Mouse (Mus musculus) erythroblast, embryonic 14.5 days (primary cell): ENCODE results near the gene Ppm1n. TPM values are rescaled to one million over a fixed set of nuclear protein-coding genes. Genes with fewer than 3 reads are reported as not detected.
"Not testable (repeated sequence)": the region's sequence is repeated elsewhere in the genome, so short reads cannot be mapped to it uniquely, and the experiment has no call there.

ENCODE experiments used
- H3K27me3 ChIP-seq: 2 replicates; pipeline ENCODE4 v1.6.1; 2012; ENCODE audit warnings: inconsistent platforms; ENCODE audit not compliant: control insufficient read depth
- H3K36me3 ChIP-seq: 2 replicates; pipeline ENCODE4 v1.6.1; 2012; ENCODE audit warnings: mild to moderate bottlenecking, inconsistent platforms; ENCODE audit not compliant: control insufficient read depth
- H3K4me1 ChIP-seq: 2 replicates; pipeline ENCODE4 v1.6.1; 2012; ENCODE audit warnings: inconsistent platforms; ENCODE audit not compliant: control insufficient read depth
- H3K4me3 ChIP-seq: replicated peaks from 2 replicates; pipeline ENCODE3; 2012; ENCODE audit warnings: moderate library complexity, mild to moderate bottlenecking, inconsistent platforms
- H3K9me3 ChIP-seq: 2 replicates; pipeline ENCODE4 v1.6.1; 2012; ENCODE audit warnings: low read length, inconsistent platforms, mixed read lengths; ENCODE audit not compliant: control insufficient read depth
- GATA1 ChIP-seq: IDR thresholded peaks from 2 replicates; pipeline ENCODE4 v1.6.1; 2012; ENCODE audit warnings: low read length, inconsistent platforms, mixed read lengths
- TAL1 ChIP-seq: IDR thresholded peaks from 3 replicates; pipeline ENCODE4 v1.6.1; 2012; ENCODE audit warnings: low read length, inconsistent platforms, mixed read lengths
- polyA plus RNA-seq: library from polyadenylated mRNA; stranded (reverse); fragments of >175 nt; gene quantifications from 2 replicates; pipeline ENCODE4 v1.2.3, GENCODE M21; 2012

Ppm1n gene
- polyA plus RNA-seq, 1 experiment, result not detected

- Histone ChIP-seq H3K36me3 (no peaks in the 10 kb centered on the region), H3K9me3 (peaks cover 2% of the 10 kb centered on the region; the same call in 1 of the 2 replicates), H3K4me3 (peak overlapping the region; percentile 61), H3K4me1 (peaks cover 41% of the 10 kb centered on the region), H3K27me3 (peaks cover 5% of the 10 kb centered on the region; the same call in 1 of the 2 replicates)
- TF ChIP-seq TAL1 (no peak), GATA1 (no peak)
These were observed 15.8 kb upstream of the Ppm1n start for GRCm38 (mm10) chr7:19295503-19296185.

GRCm38 (mm10) chr7:19290969-19291596 lies 11.2 kb upstream of the Ppm1n start:
- H3K4me1 ChIP-seq, result peaks cover 40% of the 10 kb centered on the region
- H3K9me3 ChIP-seq, result no peaks in the 10 kb centered on the region
- TF ChIP-seq GATA1 (no peak), TAL1 (no peak)
- H3K4me3 ChIP-seq, result peak overlapping the region; percentile 61
- no peaks in the 10 kb centered on the region for H3K36me3 ChIP-seq
- peaks cover 9% of the 10 kb centered on the region for H3K27me3 ChIP-seq

GRCm38 (mm10) chr7:19284763-19285162 lies 4.9 kb upstream of the Ppm1n start:
- peaks cover under 1% of the 10 kb centered on the region; the same call in 1 of the 2 replicates for H3K9me3 ChIP-seq
- peaks cover 61% of the 10 kb centered on the region for H3K27me3 ChIP-seq
- no peak overlapping the region for H3K4me3 ChIP-seq
- TF ChIP-seq GATA1 (no peak), TAL1 (no peak)
- no peaks in the 10 kb centered on the region for H3K36me3 ChIP-seq
- peaks cover 26% of the 10 kb centered on the region for H3K4me1 ChIP-seq

DNA sequence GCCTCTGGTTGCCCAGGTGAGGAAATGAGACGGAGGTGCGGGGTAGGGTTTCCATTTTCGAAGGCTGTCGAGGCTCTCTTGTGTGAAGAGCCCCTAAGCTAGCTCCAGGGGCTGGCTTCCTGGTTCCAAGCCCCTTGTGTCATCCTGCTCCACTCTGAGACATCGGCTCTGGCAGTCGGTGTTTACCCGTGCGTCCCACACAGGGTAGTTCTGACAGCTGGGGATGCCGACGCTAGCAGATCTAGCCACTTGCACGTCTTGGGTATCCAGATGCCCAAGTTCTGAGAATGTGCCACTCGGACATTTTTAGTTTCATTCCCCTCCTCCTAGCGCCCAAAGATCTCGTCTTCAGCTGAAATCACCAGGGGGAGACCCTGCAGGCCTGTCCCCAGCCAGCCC lies 3.5 kb upstream of the Ppm1n start:
- Histone ChIP-seq H3K36me3 (no peaks in the 10 kb centered on the region), H3K9me3 (peaks cover 9% of the 10 kb centered on the region), H3K27me3 (peaks cover 74% of the 10 kb centered on the region), H3K4me1 (peaks cover 35% of the 10 kb centered on the region), H3K4me3 (no peak overlapping the region)
- TF ChIP-seq GATA1 (no peak), TAL1 (no peak)

- TF ChIP-seq GATA1, result no peak
- TF ChIP-seq TAL1, result no peak
- Histone ChIP-seq H3K27me3 (peaks cover 79% of the 10 kb centered on the region), H3K9me3 (peaks cover 9% of the 10 kb centered on the region), H3K4me1 (peaks cover 35% of the 10 kb centered on the region), H3K36me3 (no peaks in the 10 kb centered on the region), H3K4me3 (peak overlapping the region; percentile 63)
These were observed 3.0 kb upstream of the Ppm1n start for GRCm38 (mm10) chr7:19282791-19283405.

DNA sequence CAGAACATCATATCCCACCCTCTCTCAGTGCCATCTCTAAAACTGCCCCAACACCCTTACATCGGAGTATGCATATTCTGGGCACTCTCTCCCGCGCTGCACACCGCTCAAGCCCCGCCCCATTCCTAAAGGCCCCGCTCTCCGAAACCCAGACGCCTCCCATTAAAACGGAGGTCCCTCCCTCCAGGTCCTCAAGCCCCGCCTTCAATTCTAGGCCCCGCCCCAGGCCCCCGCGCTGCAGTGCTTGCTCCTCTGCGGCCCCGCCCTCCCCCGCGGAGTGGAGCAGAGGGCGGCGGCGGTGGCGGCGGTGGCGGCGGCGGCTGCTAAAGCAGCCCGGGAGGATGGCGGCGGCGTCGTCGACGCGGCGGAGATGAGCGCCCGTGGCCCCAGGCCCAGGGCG lies 2.5 kb upstream of the Ppm1n start, which contains the start of gene Rtn2:
Rtn2 (plus strand) TSS at position 240 of the 400 bp plus-strand sequence.
- peaks cover 85% of the 10 kb centered on the region for H3K27me3 ChIP-seq
- H3K4me1 ChIP-seq, result peaks cover 35% of the 10 kb centered on the region
- peaks cover 9% of the 10 kb centered on the region for H3K9me3 ChIP-seq
- TF ChIP-seq TAL1 (no peak), GATA1 (no peak)
- no peaks in the 10 kb centered on the region for H3K36me3 ChIP-seq
- H3K4me3 ChIP-seq, result peak within 1 kb of the TSS; percentile 63

GRCm38 (mm10) chr7:19281680-19282304 lies 1.9 kb upstream of the Ppm1n start:
- Histone ChIP-seq H3K4me1 (peaks cover 35% of the 10 kb centered on the region), H3K4me3 (peak overlapping the region; percentile 63), H3K27me3 (peaks cover 87% of the 10 kb centered on the region)
- not testable (repeated sequence) for H3K36me3 ChIP-seq, H3K9me3 ChIP-seq

- no peak overlapping the region for H3K4me3 ChIP-seq
- H3K4me1 ChIP-seq, result peaks cover 42% of the 10 kb centered on the region
- TF ChIP-seq GATA1, result no peak
- no peak for TF ChIP-seq TAL1
These were observed 812 bp downstream of the Ppm1n start for GRCm38 (mm10) chr7:19279052-19279451.

GRCm38 (mm10) chr7:19276253-19276652 lies 3.6 kb downstream of the Ppm1n start:
- Histone ChIP-seq H3K36me3 (no peaks in the 10 kb centered on the region), H3K9me3 (peaks cover 12% of the 10 kb centered on the region), H3K27me3 (peaks cover 45% of the 10 kb centered on the region), H3K4me1 (peaks cover 40% of the 10 kb centered on the region), H3K4me3 (no peak overlapping the region)
- no peak for TF ChIP-seq GATA1
- TF ChIP-seq TAL1, result no peak

More at GRCm38 (mm10) chr7:19279052-19279451, 812 bp downstream of the Ppm1n start:
- H3K36me3 ChIP-seq, result no peaks in the 10 kb centered on the region
- H3K9me3 ChIP-seq, result peaks cover 12% of the 10 kb centered on the region
- H3K27me3 ChIP-seq, result peaks cover 69% of the 10 kb centered on the region
